Mouse (Mus musculus) thymus, postnatal 14 days (tissue): Measurements from ENCODE around the gene Mrpl45.

ENCODE experiments used
- DNase-seq: peaks from one replicate; pipeline ENCODE4 v3.0.0; 2021

The Mrpl45 gene

DNA sequence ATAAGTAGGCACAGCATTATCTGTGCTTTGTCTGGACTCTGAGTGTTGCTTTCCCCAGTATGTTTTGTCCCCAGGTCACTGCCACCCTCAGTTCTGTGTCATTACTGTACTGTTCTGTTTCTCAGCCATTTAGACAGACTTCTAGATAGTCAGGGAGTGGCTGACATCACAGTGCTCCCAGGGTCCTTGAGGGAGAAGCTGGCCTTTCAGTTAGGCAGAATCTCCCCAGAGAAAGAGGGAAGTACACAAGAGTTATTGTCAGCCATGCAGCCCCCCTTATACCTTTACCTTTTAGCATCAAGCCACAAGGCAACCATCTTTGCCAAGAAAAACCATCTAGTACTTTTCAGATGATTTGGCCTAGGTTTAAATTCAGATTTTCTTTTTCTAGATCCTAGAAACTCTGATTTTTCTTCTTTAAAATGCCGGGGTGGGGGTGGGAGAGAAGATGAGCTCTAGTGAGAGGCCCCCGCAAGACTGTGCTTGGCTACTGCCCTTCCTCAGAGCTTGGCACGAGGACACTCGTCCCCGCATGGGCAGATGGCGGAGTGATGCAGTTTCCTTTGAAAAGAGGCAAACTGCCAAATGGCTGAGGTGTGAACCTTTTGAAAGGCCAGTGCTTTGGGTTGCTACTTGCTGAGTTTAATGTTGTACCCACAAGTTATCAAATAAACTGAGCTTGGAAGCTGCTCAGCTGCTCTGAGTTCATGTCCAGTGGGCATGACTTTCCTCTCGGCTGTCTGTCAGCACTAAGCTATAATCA is 55.0 kb downstream of the Mrpl45 start:
- no peak for DNase-seq

DNA sequence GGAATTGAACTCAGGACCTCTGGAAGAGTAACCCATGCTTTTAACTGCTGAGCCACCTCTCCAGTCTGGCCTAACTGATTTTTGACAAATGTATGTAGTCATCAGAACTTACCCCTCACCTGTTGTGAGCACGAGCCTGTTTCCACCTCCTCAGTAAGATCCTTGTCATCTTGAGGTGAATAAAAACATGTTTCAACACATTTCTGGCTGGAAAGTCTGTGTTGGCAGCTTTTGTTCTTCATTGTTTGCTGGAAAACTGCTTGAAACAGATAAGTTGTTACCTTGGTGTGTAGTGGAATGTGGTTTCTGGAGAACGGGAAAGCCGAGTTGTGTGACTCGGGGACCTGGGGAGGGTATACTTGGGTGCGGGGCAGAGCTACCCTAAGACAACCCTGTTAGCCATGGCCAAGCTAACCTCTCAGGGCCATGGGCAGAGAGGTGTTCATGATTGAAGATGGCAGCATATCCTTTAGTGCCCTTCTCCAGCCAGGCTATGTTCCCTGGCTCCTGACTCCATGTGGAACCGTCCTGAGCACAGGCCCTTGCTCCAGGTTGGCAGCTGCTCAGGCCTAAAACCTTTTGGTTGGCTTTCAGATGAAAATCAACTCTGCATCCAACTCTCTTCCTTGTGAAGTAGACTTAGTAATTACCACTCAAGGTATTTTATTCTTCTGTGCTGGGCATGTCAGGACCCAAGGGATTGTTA is 56.8 kb downstream of the Mrpl45 start:
- DNase-seq = no peak

DNA sequence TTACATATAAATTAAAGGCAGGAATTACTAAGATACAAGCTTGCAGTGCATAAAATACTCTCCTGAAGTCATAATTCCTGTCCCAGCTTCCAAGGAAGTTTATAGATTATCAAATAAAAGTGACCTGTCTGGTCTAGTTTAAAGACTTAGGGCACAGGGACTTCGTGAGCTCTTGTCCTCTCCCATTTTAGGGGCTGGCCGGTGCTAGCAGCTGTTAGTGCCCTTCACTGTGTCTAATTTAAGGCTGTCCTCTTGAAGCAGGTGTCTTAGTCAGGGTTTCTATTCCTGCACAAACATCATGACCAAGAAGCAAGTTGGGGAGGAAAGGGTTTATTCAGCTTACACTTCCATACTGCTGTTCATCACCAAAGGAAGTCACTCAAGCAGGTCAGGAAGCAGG is 57.9 kb downstream of the Mrpl45 start:
- no peak for DNase-seq
